Mouse (Mus musculus) spleen, adult 2 months (tissue): ENCODE measurements around the gene Tnrc6b.

Experiments
- CTCF ChIP-seq: fragments of 200-500 bp; IDR thresholded peaks from 2 replicates; pipeline ENCODE4 v1.5.1; 2011; ENCODE audit warnings: mild to moderate bottlenecking, inconsistent platforms; ENCODE audit not compliant: insufficient read depth, insufficient read length, insufficient replicate concordance; ENCODE audit errors: extremely low read depth
- POLR2A ChIP-seq: fragments of 200-500 bp; IDR thresholded peaks from 2 replicates; pipeline ENCODE4 v1.6.1; 2011; ENCODE audit warnings: low read depth, low read length, inconsistent platforms

DNA sequence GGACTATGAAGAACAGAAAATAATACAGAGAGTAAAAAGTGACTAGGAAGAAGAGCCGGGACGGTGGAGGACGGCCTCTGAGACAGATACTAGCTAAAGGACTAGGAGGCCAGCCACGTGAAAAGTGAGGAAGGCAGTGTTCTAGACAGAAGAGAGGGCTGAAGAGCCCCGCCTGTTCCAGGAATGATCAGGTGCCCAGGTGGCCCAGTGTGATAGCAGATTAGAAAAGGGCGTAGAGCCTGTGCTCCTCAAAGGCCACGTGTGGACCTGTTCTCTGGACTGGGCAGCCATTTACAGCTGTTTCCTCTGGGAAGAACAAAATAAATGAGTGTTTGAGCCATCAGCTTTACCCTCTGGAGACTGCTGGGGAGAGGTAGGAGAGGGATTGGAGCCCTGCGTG is 49.8 kb downstream of the Tnrc6b start:
- TF ChIP-seq CTCF (no peak), POLR2A (no peak)
